Mouse (Mus musculus) Patski (cell line): Measurements from ENCODE around the gene Slc25a45. TPM values are rescaled to one million over a fixed set of nuclear protein-coding genes. Genes with fewer than 3 reads are reported as not detected.
A peak's percentile ranks its signal among the peaks of the same experiment; 100 is the strongest.

ENCODE experiments used
- ATAC-seq: fragments of 100-300 bp; one replicate; pipeline ENCODE4 v1.8.0; 2021
- CTCF ChIA-PET: fragments of 350-600 bp; sonication (Branson Sonifier 250); formaldehyde crosslinking; loops from one replicate; lab custom pipeline; 2022; ENCODE audit warnings: inconsistent platforms; lab: Charles Lee
- POLR2A ChIA-PET: fragments of 350-600 bp; sonication (Branson Sonifier 250); formaldehyde crosslinking; loops from one replicate; lab custom pipeline; 2022; ENCODE audit warnings: antibody characterized with exemption, inconsistent platforms; lab: Charles Lee
- DNase-seq: peaks from one replicate; pipeline ENCODE4 v3.0.0-alpha.2; 2011; ENCODE audit warnings: low read depth, low spot score
- H3K27me3 ChIP-seq: fragments of 371-371 bp; one replicate; pipeline ENCODE4 v1.5.1; 2021
- CTCF ChIP-seq: fragments of 100-300 bp; IDR thresholded peaks from one replicate; pipeline ENCODE4 v1.5.1; 2021
- in situ Hi-C: fragments of 300-500 bp; cut with MboI; formaldehyde crosslinking; loops from 3 replicates; pipeline ENCODE4 v1.11.1; 2018; ENCODE audit warnings: low pct_unique_long_range_greater_than_20kb, mixed read lengths
- polyA plus RNA-seq: library from polyadenylated mRNA; unstranded; gene quantifications from one replicate; pipeline ENCODE4 v1.2.3, GENCODE M21; 2021

Gene Slc25a45
- polyA plus RNA-seq, 1 experiment from 2014 or later = 7.1 TPM

DNA sequence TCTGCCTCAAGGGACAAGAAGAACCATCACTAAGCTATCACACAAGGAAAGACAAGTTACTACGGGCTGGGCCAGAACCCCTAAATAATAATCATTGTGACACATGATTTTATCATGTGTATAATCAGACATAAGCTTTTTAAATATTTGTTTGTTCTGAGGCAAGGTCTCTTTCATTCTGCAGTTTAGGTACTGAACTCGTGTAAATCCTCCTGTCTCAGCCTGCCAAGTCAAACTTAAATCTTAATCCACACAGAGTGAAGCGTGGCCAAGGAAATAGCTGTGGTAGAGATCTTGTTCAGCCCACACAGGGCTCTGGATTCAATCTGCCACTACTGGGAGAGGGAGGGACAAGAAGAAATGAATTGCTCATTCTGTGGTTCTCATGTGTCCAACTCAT, 29.7 kb downstream of the Slc25a45 start:
- no peaks in the 10 kb centered on the region for H3K27me3 ChIP-seq
- no peak for ATAC-seq
- POLR2A ChIA-PET = interaction anchor here (0.6 kb wide), 1 partner anchor 17 kb away, joined by 3 read pairs; no protein-coding TSS in a partner anchor
- CTCF ChIA-PET = no interaction called here
- in situ Hi-C loops = no loop called here
- no peak for TF ChIP-seq CTCF
- no peak for DNase-seq

DNA sequence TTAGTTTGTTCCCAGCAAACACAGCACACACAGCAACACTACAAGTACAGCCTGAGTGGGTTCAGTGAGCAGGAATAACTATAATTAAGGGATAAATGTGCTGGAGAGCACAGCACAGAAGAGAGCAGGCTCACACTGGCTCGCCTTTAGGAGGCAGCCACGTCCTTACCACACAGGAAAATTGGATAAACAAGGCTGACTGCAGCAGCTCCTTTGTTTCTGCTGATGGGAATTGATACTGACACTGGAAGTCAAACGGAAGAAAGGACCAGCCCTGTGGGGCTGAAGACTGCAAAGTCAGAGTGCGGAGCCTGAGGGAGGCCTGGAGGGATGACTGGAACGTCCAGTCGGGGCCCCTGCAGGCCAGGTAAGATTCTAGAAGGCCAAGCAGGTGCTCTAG, 32.6 kb downstream of the Slc25a45 start:
- in situ Hi-C loops = no loop called here
- POLR2A ChIA-PET = interaction anchor here (0.8 to 1.2 kb wide), 3 partner anchors 9 to 14 kb away, joined by 3 to 5 read pairs (median 4); no protein-coding TSS in a partner anchor

DNA sequence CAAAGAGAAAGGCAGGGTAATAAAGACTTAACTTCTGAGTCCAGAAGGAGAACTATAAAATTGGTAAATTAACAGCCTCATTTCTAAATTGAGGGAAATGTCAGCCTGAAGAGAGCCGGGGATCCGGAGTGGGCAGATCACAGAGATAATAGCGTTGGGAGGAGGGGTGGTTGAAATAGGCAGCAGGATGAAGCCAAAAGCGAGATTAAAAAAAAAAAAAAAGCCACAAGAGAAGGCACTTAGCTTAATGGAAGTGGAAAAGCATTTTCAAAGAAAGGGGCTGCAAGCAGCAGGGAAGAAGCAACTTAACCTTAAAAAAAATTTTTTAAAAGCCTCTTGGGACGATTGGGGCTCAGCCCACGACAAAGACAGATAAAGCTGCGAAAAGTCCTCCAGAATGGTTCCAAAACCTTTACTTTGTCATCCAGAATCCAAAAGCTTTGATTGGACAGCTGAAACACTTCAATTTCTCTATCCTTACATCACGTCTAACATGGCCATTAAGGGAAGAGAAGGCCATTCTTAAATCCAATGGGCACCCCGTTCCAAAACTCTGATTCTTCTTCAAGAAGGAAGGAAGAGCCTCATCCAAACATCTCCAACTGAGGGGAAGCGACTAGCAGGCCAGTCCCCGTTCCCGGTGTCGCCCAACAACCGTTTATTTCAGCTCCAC, 34.0 kb downstream of the Slc25a45 start:
- in situ Hi-C loops = no loop called here
- POLR2A ChIA-PET = interaction anchor here (0.8 to 1.6 kb wide), 6 partner anchors 11 to 122 kb away, joined by 3 to 8 read pairs (median 4); partner anchors contain the start of gene Tigd3
- TF ChIP-seq CTCF = no peak
- CTCF ChIA-PET = interaction anchor here (1.5 to 2.8 kb wide), 3 partner anchors 16 to 124 kb away, joined by 6 to 10 read pairs (median 6); no protein-coding TSS in a partner anchor
- no peak for DNase-seq
- H3K27me3 ChIP-seq = no peaks in the 10 kb centered on the region
- no peak for ATAC-seq

More for the DNA sequence above, 32.6 kb downstream of the Slc25a45 start:
- no peak for ATAC-seq
- CTCF ChIA-PET = interaction anchor here (1.3 to 2.8 kb wide), 4 partner anchors 10 to 123 kb away, joined by 3 to 10 read pairs (median 6); no protein-coding TSS in a partner anchor
- no peak for DNase-seq
- TF ChIP-seq CTCF = no peak
- no peaks in the 10 kb centered on the region for H3K27me3 ChIP-seq

DNA sequence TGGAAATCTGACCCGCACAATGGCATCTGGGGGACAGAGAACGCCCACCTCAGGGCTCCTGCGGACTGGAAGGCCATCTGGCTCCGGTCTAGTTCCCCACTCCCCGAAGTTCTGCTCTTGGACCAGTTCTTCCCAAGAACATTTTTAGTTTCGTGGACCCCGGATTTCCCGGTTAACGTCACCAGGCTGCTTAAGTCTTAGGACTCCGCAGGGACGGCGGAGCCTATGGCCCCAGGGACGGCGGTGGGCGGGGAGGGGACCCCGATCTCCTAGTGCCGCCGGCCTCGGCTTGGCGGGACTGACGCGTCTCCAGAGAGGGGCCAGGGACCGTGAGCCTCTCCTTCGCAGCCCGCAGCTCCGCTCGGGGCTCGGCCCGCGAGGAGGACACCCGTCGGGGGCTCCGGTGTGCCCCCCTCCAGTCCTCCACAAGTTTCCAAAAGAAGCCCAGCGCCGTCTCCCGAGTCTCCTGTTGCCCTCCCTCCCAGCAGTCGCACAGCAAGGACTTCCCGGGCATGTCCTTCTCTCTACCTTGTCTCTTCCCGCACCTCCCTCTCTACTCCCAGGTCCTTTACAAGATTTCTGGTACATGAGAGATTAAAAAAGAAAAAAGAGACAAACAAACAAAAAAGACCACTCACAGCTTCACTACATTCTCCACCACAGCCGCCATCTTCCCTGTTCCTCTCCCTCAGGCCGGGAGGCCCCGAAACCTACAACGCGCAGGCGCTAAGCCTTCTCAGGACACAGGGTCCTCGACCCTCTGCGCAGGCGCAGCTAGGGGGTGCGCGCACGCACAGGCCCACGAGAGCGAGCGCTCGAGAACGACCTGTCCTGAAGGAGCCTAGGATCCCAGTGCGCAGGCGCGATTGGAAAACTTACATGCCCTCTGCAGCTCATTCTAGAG, 34.7 kb downstream of the Slc25a45 start:
- H3K27me3 ChIP-seq = no peaks in the 10 kb centered on the region
- no peak for TF ChIP-seq CTCF
- in situ Hi-C loops = no loop called here
- peak; percentile 96 for DNase-seq
- peak; percentile 75 for ATAC-seq
- ChIA-PET POLR2A (interaction anchor here (0.6 to 1.6 kb wide), 8 partner anchors 10 to 123 kb away, joined by 3 to 8 read pairs (median 4); partner anchors contain the start of gene Tigd3), CTCF (interaction anchor here (0.9 to 2.8 kb wide), 5 partner anchors 12 to 125 kb away, joined by 4 to 10 read pairs (median 6); partner anchors contain the start of gene Cdc42ep2)

DNA sequence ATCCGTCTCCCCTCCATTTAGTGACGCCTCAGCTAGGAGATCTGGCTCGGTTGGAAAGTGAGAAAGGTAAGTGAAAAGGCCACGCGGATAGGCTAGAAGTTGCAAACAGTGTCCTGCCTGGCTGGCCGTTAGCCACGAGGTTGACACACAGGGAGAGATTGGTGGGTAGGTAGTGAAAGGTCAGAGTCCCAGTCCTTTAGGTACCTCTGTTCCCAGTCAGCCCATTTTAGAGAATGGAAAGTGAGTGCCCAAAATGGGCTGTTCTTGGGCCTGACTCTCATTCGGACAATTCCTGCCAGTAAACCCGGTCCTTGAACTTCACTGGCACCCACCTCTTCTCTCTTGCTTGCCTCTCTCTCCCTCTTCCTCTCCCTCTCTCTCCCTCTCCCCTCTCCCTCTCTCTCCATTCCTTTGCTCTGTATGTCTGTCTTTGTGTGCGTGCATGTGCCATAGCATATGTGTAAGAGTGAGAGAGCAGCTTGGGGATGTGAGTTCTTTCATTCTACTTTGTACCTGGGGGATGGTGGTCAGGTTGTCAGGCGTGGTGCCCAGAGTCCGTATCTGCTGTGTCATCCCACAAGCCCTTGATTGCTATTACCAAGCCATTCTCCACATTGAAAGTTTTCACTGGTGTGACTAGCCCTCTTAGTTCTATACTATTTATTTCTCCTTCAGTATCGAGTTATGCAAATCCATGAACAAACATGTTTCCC, 35.6 kb downstream of the Slc25a45 start, which contains the start of gene Dpf2:
Gene Dpf2 (minus strand): TSS at position 4 of the 713 bp plus-strand sequence.
- DNase-seq = no peak
- TF ChIP-seq CTCF = no peak
- POLR2A ChIA-PET = interaction anchor here (1.2 to 1.6 kb wide), 3 partner anchors 17 to 110 kb away, joined by 3 to 5 read pairs (median 3); partner anchors contain the start of gene Tigd3

DNA sequence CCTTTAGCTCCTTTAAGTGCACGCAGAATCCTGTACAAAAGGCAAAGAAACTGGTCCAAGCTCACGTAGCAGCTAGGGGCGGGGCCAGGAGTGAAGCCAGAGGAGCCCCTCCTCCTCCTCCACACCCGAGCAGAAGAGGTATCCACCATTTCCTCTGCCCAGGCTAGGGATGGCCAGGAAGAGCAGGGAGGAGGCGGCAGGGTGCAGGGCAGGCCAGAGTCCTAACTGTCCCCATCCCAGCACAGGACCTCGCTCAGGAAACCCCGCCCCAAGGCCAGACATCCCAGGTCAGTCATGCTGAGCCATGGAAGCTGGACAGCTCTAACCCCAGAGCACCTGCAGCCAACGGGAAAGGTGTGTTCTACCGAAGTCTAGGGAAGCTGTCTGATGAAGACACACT, 44.1 kb downstream of the Slc25a45 start:
- ATAC-seq (no peak), DNase-seq (no peak)
- POLR2A ChIA-PET = interaction anchor here (1.0 to 1.1 kb wide), 2 partner anchors 10 to 95 kb away, joined by 3 to 5 read pairs; no protein-coding TSS in a partner anchor
- H3K27me3 ChIP-seq = no peaks in the 10 kb centered on the region
- in situ Hi-C loops = loop anchor here (5.0 kb wide), 2 partner anchors 41 to 96 kb away; partner anchors contain the start of genes Capn1 and Pola2
- TF ChIP-seq CTCF = no peak
- CTCF ChIA-PET = interaction anchor here (1.5 to 5.9 kb wide), 2 partner anchors 35 to 36 kb away, joined by 4 to 100 read pairs; no protein-coding TSS in a partner anchor

More for the DNA sequence above, 35.6 kb downstream of the Slc25a45 start, which contains the start of gene Dpf2:
- in situ Hi-C loops = no loop called here
- H3K27me3 ChIP-seq = no peaks in the 10 kb centered on the region
- peak; percentile 22 for ATAC-seq
- CTCF ChIA-PET = interaction anchor here (0.9 to 1.4 kb wide), 2 partner anchors 11 to 17 kb away, joined by 4 to 5 read pairs; partner anchors contain the start of gene Cdc42ep2

DNA sequence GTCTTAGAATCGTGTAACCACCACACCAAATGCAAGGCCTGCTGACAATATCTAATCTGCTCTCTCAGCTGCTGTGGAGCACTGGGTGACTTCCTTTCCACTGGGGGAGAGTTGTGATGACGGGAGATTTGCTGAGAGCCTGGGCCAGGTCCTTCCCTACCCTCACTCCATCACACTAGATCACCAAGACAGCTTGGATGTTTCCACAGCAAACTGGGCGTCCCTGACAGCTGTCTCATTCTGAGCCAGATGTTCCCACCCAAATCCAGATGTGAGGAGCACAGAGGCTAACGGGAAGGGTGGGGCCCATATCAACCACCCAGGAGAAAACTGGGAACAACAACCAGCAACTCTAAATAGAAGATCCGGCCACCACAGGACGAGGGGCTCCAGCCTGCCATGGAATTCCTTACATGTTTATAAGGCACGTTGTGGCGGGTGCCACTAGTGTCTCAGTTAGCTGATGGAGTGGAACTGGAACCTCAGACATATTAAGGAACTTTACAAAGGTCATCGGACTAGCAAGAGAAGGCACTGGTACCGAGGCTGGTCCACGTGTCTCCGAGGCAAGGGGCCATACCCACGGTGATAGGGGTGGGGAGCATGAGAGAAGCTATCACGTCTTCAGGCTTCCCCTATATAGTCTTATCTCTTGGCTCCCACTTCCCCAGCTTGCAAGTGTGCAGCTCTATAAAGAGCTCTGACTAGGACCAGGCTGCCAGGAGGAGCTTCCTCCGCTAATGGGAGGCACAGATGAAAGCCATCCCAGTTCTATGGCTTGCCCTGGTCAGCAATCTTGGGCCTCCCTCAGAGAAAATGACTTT, 44.7 kb downstream of the Slc25a45 start:
- no peaks in the 10 kb centered on the region for H3K27me3 ChIP-seq
- POLR2A ChIA-PET = interaction anchor here (0.6 to 1.1 kb wide), 4 partner anchors 11 to 169 kb away, joined by 3 to 5 read pairs (median 4); no protein-coding TSS in a partner anchor
- TF ChIP-seq CTCF = no peak
- CTCF ChIA-PET = interaction anchor here (1.3 to 5.9 kb wide), 4 partner anchors 22 to 96 kb away, joined by 3 to 100 read pairs (median 8); no protein-coding TSS in a partner anchor
- in situ Hi-C loops = loop anchor here (5.0 kb wide), 2 partner anchors 40 to 95 kb away; partner anchors contain the start of genes Capn1 and Pola2
- ATAC-seq (no peak), DNase-seq (no peak)

DNA sequence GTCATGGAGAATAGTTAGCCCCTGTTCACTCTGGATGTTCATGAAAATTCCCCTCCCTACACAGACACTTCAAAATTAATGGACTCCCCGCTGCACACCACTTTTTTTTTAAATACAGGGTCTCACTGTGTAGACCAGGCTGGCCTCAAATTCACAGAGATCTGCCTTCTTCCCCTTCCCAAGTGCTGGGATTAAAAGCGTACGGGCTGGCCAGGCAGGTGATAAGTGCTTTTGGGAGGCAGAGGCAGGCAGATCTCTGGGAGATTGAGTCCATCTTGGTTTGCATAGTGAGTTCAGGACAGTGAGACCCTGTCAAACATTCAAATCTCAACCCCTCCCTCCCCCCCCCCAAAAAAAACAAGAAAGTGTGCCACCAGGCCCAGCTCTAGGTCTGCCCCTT, 45.4 kb downstream of the Slc25a45 start:
- DNase-seq (no peak), ATAC-seq (no peak)
- TF ChIP-seq CTCF = no peak
- CTCF ChIA-PET = interaction anchor here (0.7 to 5.9 kb wide), 7 partner anchors 8 to 95 kb away, joined by 3 to 100 read pairs (median 3); partner anchors contain the start of gene Capn1
- in situ Hi-C loops = loop anchor here (5.0 kb wide), 2 partner anchors 39 to 94 kb away; partner anchors contain the start of genes Capn1 and Pola2
- no peaks in the 10 kb centered on the region for H3K27me3 ChIP-seq
- POLR2A ChIA-PET = interaction anchor here (0.6 to 2.8 kb wide), 5 partner anchors 11 to 169 kb away, joined by 3 to 25 read pairs (median 4); no protein-coding TSS in a partner anchor
